Mouse (Mus musculus) embryonic fibroblast, embryonic 13.5 days (primary cell): Measurements from ENCODE around the gene Edaradd. TPM values are rescaled to one million over a fixed set of nuclear protein-coding genes. Genes with fewer than 3 reads are reported as not detected.

Experiments
- H3K27ac ChIP-seq: 2 replicates; pipeline ENCODE4 v1.5.1; 2012; ENCODE audit warnings: low read length, control low read depth, inconsistent platforms; ENCODE audit not compliant: insufficient read depth
- H3K4me1 ChIP-seq: 2 replicates; pipeline ENCODE4 v1.6.1; 2011; ENCODE audit warnings: low read length; ENCODE audit not compliant: control insufficient read depth, insufficient read depth
- H3K4me3 ChIP-seq: 2 replicates; pipeline ENCODE4 v1.5.1; 2011; ENCODE audit warnings: mild to moderate bottlenecking, control low read depth, low read length; ENCODE audit not compliant: insufficient read depth
- CTCF ChIP-seq: IDR thresholded peaks from 2 replicates; pipeline ENCODE4 v1.5.1; 2011; ENCODE audit warnings: mild to moderate bottlenecking, control low read depth, low read length, moderate library complexity, borderline replicate concordance; ENCODE audit not compliant: insufficient read depth
- POLR2A ChIP-seq: IDR thresholded peaks from 2 replicates; pipeline ENCODE4 v1.6.1; 2011; ENCODE audit warnings: low read depth, mild to moderate bottlenecking, control low read depth, low read length, moderate library complexity
- polyA plus RNA-seq: library from polyadenylated mRNA; stranded (reverse); fragments of >200 nt; gene quantifications from 2 replicates; pipeline ENCODE4 v1.2.4, GENCODE M21; 2011; ENCODE audit warnings: low read depth; ENCODE audit not compliant: missing spikeins, insufficient read length

Gene Edaradd
- polyA plus RNA-seq, 1 experiment, result not detected

DNA sequence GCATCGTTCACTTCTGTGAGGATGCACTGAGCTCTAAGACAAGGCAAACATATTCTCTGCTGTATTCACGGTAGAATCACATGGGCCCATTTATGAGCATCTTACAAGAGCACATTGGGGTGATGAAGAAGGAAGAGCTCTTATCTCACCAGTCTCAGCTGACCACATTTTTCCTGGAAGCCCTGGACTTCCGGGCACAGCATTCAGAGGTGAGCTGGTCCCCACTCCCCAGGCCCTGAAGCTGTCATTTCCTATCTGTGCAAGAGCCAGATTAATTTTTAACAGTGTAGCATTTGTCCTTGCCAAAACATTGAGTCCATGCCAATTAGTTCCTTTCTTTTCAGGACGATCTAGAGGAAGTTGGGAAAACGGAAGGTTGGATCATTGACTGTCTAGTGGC is 86.4 kb downstream of the Edaradd start:
- TF ChIP-seq POLR2A (no peak), CTCF (no peak)
- Histone ChIP-seq H3K4me3 (no peak overlapping the region), H3K4me1 (no peaks in the 10 kb centered on the region), H3K27ac (no peak overlapping the region)

DNA sequence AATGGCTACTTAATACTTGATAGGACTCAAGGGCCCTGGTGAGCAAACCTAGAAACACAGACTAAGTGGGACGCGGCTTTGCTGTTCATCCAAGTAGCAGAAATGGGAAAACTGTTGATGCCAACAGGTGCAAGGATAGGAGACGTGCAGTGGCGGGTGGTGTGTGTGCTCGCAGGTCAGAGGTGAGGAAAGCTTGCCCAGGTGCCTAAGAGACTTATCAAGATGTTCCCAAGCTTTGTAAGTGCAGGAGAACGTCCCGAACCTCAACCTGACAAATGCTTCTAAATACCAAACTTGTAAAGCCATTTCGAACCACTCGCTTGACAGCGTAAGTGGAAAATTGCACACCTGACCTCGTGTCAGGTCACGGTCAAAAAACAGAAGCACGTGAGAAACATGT is 91.7 kb downstream of the Edaradd start:
- no peak overlapping the region for H3K27ac ChIP-seq
- H3K4me3 ChIP-seq, result no peak overlapping the region
- TF ChIP-seq POLR2A (no peak), CTCF (no peak)
- no peaks in the 10 kb centered on the region for H3K4me1 ChIP-seq

Other genes with a start within 250 kb of the Edaradd start
- not detected in 2 replicates for gene Actn2, start 179.7 kb downstream of the Edaradd start, polyA plus RNA-seq
- 29.1 and 34.0 TPM in 2 replicates for gene Heatr1, start 125.4 kb downstream of the Edaradd start, polyA plus RNA-seq
- gene Lgals8, start 55.5 kb downstream of the Edaradd start, polyA plus RNA-seq, result 56.6 and 72.2 TPM in 2 replicates
- 2.1 and 2.4 TPM in 2 replicates for gene Ero1lb, start 45.4 kb upstream of the Edaradd start, polyA plus RNA-seq